Mouse (Mus musculus): ENCODE measurements around the gene Rpl3.

GRCm38 (mm10) chr15:80127191-80127590 is 35.5 kb upstream of the Rpl3 start:
- peak; percentile 58 for TF ChIP-seq CTCF (IDR thresholded peaks at IDR 0.05; ENCODE audit: low read depth)
- no peak for TF ChIP-seq EP300 (IDR thresholded peaks at IDR 0.05; ENCODE audit: low read depth)

All from liver, postnatal 0 days (tissue).